Mouse (Mus musculus) G1E-ER4 (cell line): ENCODE results near the gene Ints11. TPM values are rescaled to one million over a fixed set of nuclear protein-coding genes. Genes with fewer than 3 reads are reported as not detected.

Experiments
- GATA1 ChIP-seq: IDR thresholded peaks from one replicate; pipeline ENCODE4 v1.8.0; 2012; ENCODE audit warnings: low read length, inconsistent platforms
- polyA plus RNA-seq: library from polyadenylated mRNA; stranded (reverse); fragments of >175 nt; gene quantifications from 2 replicates; pipeline ENCODE4 v1.2.3, GENCODE M21; 2012

Gene Ints11
- polyA plus RNA-seq, 1 experiment = 26.6 TPM

- TF ChIP-seq GATA1 = no peak
Observed at GRCm38 (mm10) chr4:155841003-155841454, 28.3 kb upstream of the Ints11 start.

DNA sequence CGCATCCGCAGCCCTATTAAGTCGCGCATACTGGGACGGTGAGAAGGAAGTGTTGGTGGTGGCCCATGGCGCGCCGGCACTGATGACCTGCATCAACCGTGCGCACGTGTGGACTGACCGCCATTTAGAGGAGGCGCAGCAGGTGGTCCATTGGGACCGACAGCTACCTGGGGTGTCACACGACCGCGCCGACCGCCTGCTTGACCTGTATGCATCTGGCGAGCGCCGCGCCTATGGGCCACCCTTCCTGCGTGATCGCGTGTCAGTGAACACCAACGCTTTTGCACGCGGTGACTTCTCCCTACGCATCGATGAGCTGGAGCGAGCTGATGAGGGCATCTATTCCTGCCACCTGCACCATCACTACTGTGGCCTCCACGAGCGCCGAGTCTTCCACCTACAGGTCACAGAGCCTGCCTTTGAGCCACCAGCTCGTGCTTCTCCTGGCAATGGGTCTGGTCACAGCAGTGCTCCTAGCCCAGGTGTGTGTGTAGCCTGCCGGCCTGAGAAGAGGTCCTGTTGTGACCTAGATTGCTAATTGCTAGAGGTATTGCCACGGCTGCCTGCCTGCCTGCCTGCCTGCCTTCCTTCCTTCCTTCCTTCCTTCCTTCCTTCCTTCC is 27.6 kb upstream of the Ints11 start:
- no peak for TF ChIP-seq GATA1

GRCm38 (mm10) chr4:155843231-155843630 is 26.1 kb upstream of the Ints11 start:
- TF ChIP-seq GATA1 = no peak

DNA sequence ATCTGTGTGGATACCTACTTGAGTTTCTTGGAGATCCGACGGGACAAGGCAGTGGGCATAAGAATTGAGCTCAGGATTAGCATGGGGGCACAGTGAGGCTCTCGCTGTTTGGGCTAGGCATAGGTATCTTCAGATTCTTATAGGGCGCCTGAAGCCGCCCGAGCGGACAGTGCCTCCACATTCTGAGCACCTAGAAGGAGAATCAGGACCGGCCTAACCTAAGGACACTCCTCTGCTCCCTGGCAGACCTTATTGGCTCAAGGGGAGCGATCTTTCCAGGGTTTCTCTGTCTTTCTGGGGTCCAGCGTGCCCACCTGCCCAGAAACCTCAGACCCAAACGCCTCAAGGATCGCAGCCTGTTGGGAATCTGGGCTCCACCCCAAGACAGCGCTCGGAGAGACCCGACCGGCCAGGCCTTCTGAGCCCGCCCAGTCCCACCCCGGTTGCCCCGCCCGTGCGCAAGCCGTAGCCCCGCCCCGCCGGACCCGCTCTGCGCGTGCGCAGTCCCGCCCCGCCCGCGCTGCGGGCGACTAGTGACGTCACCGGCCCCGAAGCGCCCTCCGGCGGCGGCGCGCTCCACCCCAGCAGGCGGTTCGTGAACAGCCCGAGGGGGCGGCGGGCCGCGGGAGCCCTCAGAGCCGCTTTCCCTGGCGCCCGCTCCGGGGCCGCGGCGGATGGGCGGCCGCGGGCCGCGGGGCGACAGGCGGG is 22.3 kb upstream of the Ints11 start, which contains the start of gene Dvl1:
Gene Dvl1 (plus strand): TSS at position 532 of the 708 bp plus-strand sequence.
- TF ChIP-seq GATA1 = no peak

DNA sequence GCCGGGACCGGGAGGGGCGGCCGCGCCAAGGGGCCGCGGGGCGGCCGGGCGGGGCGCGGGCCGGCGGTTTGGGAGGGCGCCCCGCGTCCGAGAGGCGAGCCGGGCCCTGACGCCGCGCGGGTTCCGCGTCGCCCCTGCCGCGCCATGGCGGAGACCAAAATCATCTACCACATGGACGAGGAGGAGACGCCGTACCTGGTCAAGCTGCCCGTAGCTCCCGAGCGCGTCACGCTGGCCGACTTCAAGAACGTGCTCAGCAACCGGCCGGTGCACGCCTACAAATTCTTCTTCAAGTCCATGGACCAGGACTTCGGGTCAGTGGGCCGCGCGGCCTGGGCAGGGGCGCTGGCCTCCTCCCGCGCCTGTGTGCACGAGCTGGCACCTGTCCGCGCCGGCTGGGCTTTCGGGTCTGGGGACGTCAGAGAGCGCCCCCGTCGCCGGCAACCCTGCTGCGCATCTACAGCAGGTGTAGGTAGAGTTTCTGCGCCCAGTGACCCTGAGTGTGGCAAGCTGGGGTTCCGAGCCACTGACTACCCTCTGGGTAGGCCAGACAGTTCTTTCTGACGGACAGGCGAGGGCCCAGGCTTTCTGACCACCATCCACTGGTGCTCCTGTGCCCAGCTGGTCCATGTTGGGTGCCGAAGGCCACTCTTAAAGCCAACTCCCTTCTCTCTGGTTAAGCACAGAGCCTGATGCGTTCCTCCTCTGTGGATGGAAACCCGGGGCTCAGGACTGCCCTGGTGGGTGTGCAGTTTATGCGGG is 21.6 kb upstream of the Ints11 start:
- no peak for TF ChIP-seq GATA1

- no peak for TF ChIP-seq GATA1
Observed at GRCm38 (mm10) chr4:155848434-155849095, 20.8 kb upstream of the Ints11 start.

DNA sequence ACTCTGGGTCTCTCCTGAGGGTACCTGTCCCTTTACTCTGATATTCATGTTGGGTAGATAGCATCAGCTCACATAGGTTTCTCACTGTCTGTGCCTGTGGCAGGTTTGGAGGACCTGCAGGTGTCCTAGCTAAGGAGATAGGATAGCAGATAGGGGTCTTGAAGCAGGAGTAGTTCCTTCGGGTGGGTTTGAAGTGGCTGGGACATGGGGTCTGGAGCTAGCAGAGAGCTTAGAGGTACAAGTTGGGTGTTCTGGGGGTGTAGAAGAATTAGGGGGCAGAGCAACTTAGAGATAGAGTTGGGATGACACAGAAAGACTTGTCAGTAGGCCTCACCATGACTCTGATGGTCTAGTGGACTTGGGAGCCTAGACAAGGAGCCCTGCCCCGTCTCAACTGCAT is 20.0 kb upstream of the Ints11 start:
- TF ChIP-seq GATA1 = no peak

- TF ChIP-seq GATA1 = no peak
Observed at GRCm38 (mm10) chr4:155849792-155850451, 19.4 kb upstream of the Ints11 start.

GRCm38 (mm10) chr4:155851368-155851767 is 18.0 kb upstream of the Ints11 start:
- TF ChIP-seq GATA1 = no peak

GRCm38 (mm10) chr4:155851951-155852411 is 17.4 kb upstream of the Ints11 start:
- TF ChIP-seq GATA1 = no peak

- TF ChIP-seq GATA1 = no peak
Observed at GRCm38 (mm10) chr4:155853421-155853820, 15.9 kb upstream of the Ints11 start.

- no peak for TF ChIP-seq GATA1
Observed at GRCm38 (mm10) chr4:155854991-155855390, 14.4 kb upstream of the Ints11 start.

DNA sequence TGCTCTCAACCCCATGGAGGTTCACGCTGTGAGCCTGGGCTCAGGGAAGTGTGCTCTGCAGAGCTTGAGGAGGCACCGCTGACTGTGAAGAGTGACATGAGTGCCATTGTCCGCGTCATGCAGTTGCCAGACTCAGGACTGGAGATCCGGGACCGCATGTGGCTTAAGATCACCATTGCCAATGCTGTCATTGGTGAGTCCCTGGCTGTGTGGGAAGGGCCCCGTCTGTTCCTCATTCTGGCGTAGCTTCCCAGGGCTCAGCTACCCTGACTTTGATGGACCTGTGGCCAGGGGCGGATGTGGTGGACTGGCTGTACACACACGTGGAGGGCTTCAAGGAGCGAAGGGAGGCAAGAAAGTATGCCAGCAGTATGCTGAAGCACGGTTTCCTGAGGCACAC is 13.3 kb upstream of the Ints11 start:
- TF ChIP-seq GATA1 = no peak

DNA sequence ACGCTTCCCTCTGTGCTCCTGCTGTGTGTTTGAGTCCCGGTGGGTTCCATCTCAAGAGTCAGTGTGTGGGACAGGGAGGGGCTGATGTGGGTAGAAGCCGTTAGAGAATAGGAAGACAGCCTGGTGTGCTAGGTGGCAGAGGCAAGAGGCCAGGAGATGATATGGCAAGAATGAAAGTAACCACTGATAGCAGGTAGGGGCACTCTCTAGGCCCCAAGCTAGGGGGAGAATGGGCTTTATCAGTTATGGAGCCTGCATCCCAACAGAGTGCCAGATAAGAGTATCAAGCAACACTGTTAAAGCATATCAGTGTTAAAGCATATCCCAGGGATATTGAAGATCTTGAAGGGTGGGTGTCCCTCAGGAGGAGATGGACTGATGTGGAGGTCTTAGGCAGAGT is 12.5 kb upstream of the Ints11 start:
- TF ChIP-seq GATA1 = peak; percentile 8

GRCm38 (mm10) chr4:155859318-155859717 is 10.0 kb upstream of the Ints11 start:
- no peak for TF ChIP-seq GATA1
